8 mouse cellular contexts compared by ENCODE assay signal in genomic region chr10:127748847-127749612, GRCm38 (mm10). TPM values are rescaled to one million over a fixed set of nuclear protein-coding genes. Genes with fewer than 3 reads are reported as not detected.
DNase-seq lines count a peak whose midpoint lies in the region; ATAC-seq and TF ChIP-seq lines count a peak whose summit lies in the region.

No protein-coding gene starts in this region.

- WGBS in intestine, embryonic 14.5 days, result 4% methylated on average over 7 of the region's 8 CpGs
- 21% methylated on average over 8 of the region's 8 CpGs for WGBS in liver, embryonic 14.5 days (ENCODE audit: insufficient replicate concordance)

- H3K4me2 ChIP-seq in intestine, embryonic 14.5 days (ENCODE audit: low read length), result peak overlapping the region; percentile 31
- peak overlapping the region; percentile 23 for H3K4me2 ChIP-seq in liver, embryonic 14.5 days (ENCODE audit: low read depth)

- ATAC-seq in intestine, embryonic 14.5 days (replicated peaks; ENCODE audit: low FRiP score, low TSS enrichment, low read depth), result no peak; the same call in 1 of the 2 replicates
- ATAC-seq in liver, embryonic 14.5 days (ENCODE audit: insufficient read depth), result peak; percentile 50
- no peak for ATAC-seq in monocyte, adult 5-6 weeks (replicated peaks; ENCODE audit: insufficient number of reproducible peaks, low FRiP score, low TSS enrichment, poor library complexity, severe bottlenecking)

- DNase-seq in adrenal gland, adult (ENCODE audit: inconsistent age in 2 of 2, low spot score in 1 of 2), result peak; percentile 91 to 93
- peak; percentile 22 for DNase-seq in embryo, embryonic 11.5 days (ENCODE audit: low read depth, low spot score)
- DNase-seq in intestine, embryonic 14.5 days (ENCODE audit: low spot score), result no peak
- DNase-seq in liver, embryonic 14.5 days (ENCODE audit: low read depth in 3 of 3, low spot score in 3 of 3), result no peak
- DNase-seq in testis, postnatal 10 days (ENCODE audit: low spot score), result peak; percentile 64
- no peak for DNase-seq in spleen, adult 12 weeks (ENCODE audit: low spot score)
- no peak for DNase-seq in thymus, adult 18-20 months

- peaks cover 10% of the 10 kb centered on the region; the same call in 1 of the 2 replicates for H3K4me1 ChIP-seq in intestine, embryonic 14.5 days (replicated peaks; ENCODE audit: control insufficient read depth, insufficient read depth, low read length)
- peaks cover 0 to 17% of the 10 kb centered on the region in 2 experiments; a peak in 1 of 4 replicates for H3K4me1 ChIP-seq in liver, embryonic 14.5 days (replicated peaks; ENCODE audit: control insufficient read depth in 2 of 2, insufficient read depth in 2 of 2, low read length in 1 of 2)

- peaks cover 28% of the 10 kb centered on the region for H3K36me3 ChIP-seq in intestine, embryonic 14.5 days (ENCODE audit: control insufficient read depth, insufficient read depth, low read length)
- peaks cover 2% of the 10 kb centered on the region for H3K36me3 ChIP-seq in liver, embryonic 14.5 days (replicated peaks; ENCODE audit: control insufficient read depth, insufficient read depth, low read depth)

- no peak overlapping the region for H3K27ac ChIP-seq in intestine, embryonic 14.5 days (ENCODE audit: low read depth)
- no peak overlapping the region for H3K27ac ChIP-seq in liver, embryonic 14.5 days

- H3K4me3 ChIP-seq in intestine, embryonic 14.5 days (ENCODE audit: low read depth, low read length), result no peak overlapping the region
- H3K4me3 ChIP-seq in liver, embryonic 14.5 days (ENCODE audit: insufficient read depth in 1 of 2, low read depth in 2 of 2, low read length in 2 of 2), result no peak overlapping the region

- no peak for TF ChIP-seq EP300 in liver, embryonic 14.5 days (IDR thresholded peaks at IDR 0.05; ENCODE audit: low read depth)

- H3K27me3 ChIP-seq in intestine, embryonic 14.5 days (replicated peaks; ENCODE audit: control insufficient read depth, insufficient read depth, low read length), result no peaks in the 10 kb centered on the region
- no peaks in the 10 kb centered on the region for H3K27me3 ChIP-seq in liver, embryonic 14.5 days (ENCODE audit: control insufficient read depth, insufficient read depth, low read length)

- TF ChIP-seq CTCF in liver, embryonic 14.5 days (IDR thresholded peaks at IDR 0.05; ENCODE audit: low read depth), result no peak

- no peak overlapping the region for H3K9ac ChIP-seq in intestine, embryonic 14.5 days (ENCODE audit: low read length)
- H3K9ac ChIP-seq in liver, embryonic 14.5 days (replicated peaks), result no peak overlapping the region

- no peaks in the 10 kb centered on the region for H3K9me3 ChIP-seq in intestine, embryonic 14.5 days (ENCODE audit: control insufficient read depth, low read length)
- H3K9me3 ChIP-seq in liver, embryonic 14.5 days (ENCODE audit: control insufficient read depth, low read length), result no peaks in the 10 kb centered on the region

RNA-seq across cellular contexts. Expression of gene Gpr182, which starts 2.5 kb away (rescaled TPM):
- polyA plus RNA-seq in intestine, embryonic 14.5 days (2014; fragmentation: Nextera tagmentation; extraction: Ambion mirVana), result 0.39 and 0.43 TPM in 2 replicates
- polyA plus RNA-seq in liver, embryonic 14.5 days (2012; rRNA removed), result 9.1 and 11.5 TPM in 2 replicates
- 3.7 and 4.3 TPM in 2 replicates for polyA plus RNA-seq in liver, embryonic 14.5 days (2014; fragmentation: Nextera tagmentation; extraction: Ambion mirVana)
- total RNA-seq in monocyte, adult 5-6 weeks (2017), result not detected in 3 replicates

RNA-seq across cellular contexts. Expression of gene Zbtb39, which starts 9.7 kb away (rescaled TPM):
- 3.9 and 4.1 TPM in 2 replicates for polyA plus RNA-seq in intestine, embryonic 14.5 days (2014; fragmentation: Nextera tagmentation; extraction: Ambion mirVana)
- 1.9 and 2.1 TPM in 2 replicates for polyA plus RNA-seq in liver, embryonic 14.5 days (2012; rRNA removed)
- polyA plus RNA-seq in liver, embryonic 14.5 days (2014; fragmentation: Nextera tagmentation; extraction: Ambion mirVana), result 0.72 and 0.83 TPM in 2 replicates
- 4.8 to 9.7 TPM (median 6.3 TPM) in 3 replicates for total RNA-seq in monocyte, adult 5-6 weeks (2017)

RNA-seq across cellular contexts. Expression of gene Rdh1, which starts 10.5 kb away (rescaled TPM):
- 0.07 TPM in 1 of 2 replicates, not detected in the other for polyA plus RNA-seq in intestine, embryonic 14.5 days (2014; fragmentation: Nextera tagmentation; extraction: Ambion mirVana)
- polyA plus RNA-seq in liver, embryonic 14.5 days (2012; rRNA removed), result 0.15 and 0.18 TPM in 2 replicates
- 0.09 and 0.17 TPM in 2 replicates for polyA plus RNA-seq in liver, embryonic 14.5 days (2014; fragmentation: Nextera tagmentation; extraction: Ambion mirVana)
- total RNA-seq in monocyte, adult 5-6 weeks (2017), result not detected in 3 replicates

RNA-seq across cellular contexts. Expression of gene Rdh16f1, which starts 10.6 kb away (rescaled TPM):
- not detected in 2 replicates for polyA plus RNA-seq in intestine, embryonic 14.5 days (2014; fragmentation: Nextera tagmentation; extraction: Ambion mirVana)
- polyA plus RNA-seq in liver, embryonic 14.5 days (2012; rRNA removed), result 0.03 and 0.06 TPM in 2 replicates
- polyA plus RNA-seq in liver, embryonic 14.5 days (2014; fragmentation: Nextera tagmentation; extraction: Ambion mirVana), result 0.11 TPM in 1 of 2 replicates, not detected in the other
- total RNA-seq in monocyte, adult 5-6 weeks (2017), result not detected in 3 replicates

RNA-seq across cellular contexts. Expression of gene Tac2, which starts 24.8 kb away (rescaled TPM):
- polyA plus RNA-seq in intestine, embryonic 14.5 days (2014; fragmentation: Nextera tagmentation; extraction: Ambion mirVana), result 5.3 and 8.3 TPM in 2 replicates
- 20.7 and 27.9 TPM in 2 replicates for polyA plus RNA-seq in liver, embryonic 14.5 days (2012; rRNA removed)
- polyA plus RNA-seq in liver, embryonic 14.5 days (2014; fragmentation: Nextera tagmentation; extraction: Ambion mirVana), result 26.8 and 31.3 TPM in 2 replicates
- not detected in 3 replicates for total RNA-seq in monocyte, adult 5-6 weeks (2017)

Comparison
In these comparisons a context has a peak if more than half of its experiments do, and no peak if none do; other contexts are left out.
1. DNase-seq: peak in adrenal gland, adult (2 of 2), embryo, embryonic 11.5 days (single experiment) and testis, postnatal 10 days (single experiment); none in intestine, embryonic 14.5 days (single experiment), liver, embryonic 14.5 days (0 of 3), spleen, adult 12 weeks (single experiment) and thymus, adult 18-20 months (0 of 2).